Mouse (Mus musculus): ENCODE measurements around the gene Mark1. TPM values are rescaled to one million over a fixed set of nuclear protein-coding genes. Genes with fewer than 3 reads are reported as not detected.

Mark1 gene
- polyA plus RNA-seq, 1 experiment from 2014 or later, result 1.8 TPM

GRCm38 (mm10) chr1:184972214-184972776, 27.1 kb downstream of the Mark1 start:
- H3K9ac ChIP-seq (ENCODE audit: low read length), result no peak overlapping the region
- no peaks in the 10 kb centered on the region for H3K9me3 ChIP-seq (replicated peaks; ENCODE audit: control insufficient read depth, low read length)
- no peaks in the 10 kb centered on the region for H3K4me1 ChIP-seq (ENCODE audit: control insufficient read depth, insufficient read depth, low read length)
- 63% methylated on average over 8 of the region's 8 CpGs for WGBS
- no peak overlapping the region for H3K4me2 ChIP-seq (ENCODE audit: low read depth, low read length)
- no peaks in the 10 kb centered on the region for H3K27me3 ChIP-seq (ENCODE audit: control insufficient read depth, insufficient read depth, low read length)
- no peaks in the 10 kb centered on the region for H3K36me3 ChIP-seq (ENCODE audit: control insufficient read depth, insufficient read depth, low read length)
- no peak overlapping the region for H3K4me3 ChIP-seq (replicated peaks; ENCODE audit: low read length)
- H3K27ac ChIP-seq (ENCODE audit: low read length), result no peak overlapping the region
- no peak for ATAC-seq (ENCODE audit: insufficient read depth, low FRiP score)

- WGBS, result 87% methylated on average over 4 of the region's 4 CpGs
- no peaks in the 10 kb centered on the region for H3K36me3 ChIP-seq (ENCODE audit: control insufficient read depth, insufficient read depth, low read length)
- peaks cover 3% of the 10 kb centered on the region; the same call in 1 of the 2 replicates for H3K4me1 ChIP-seq (ENCODE audit: control insufficient read depth, insufficient read depth, low read length)
- H3K27ac ChIP-seq (ENCODE audit: low read length), result no peak overlapping the region
- no peak overlapping the region for H3K9ac ChIP-seq (ENCODE audit: low read length)
- H3K4me3 ChIP-seq (replicated peaks; ENCODE audit: low read length), result no peak overlapping the region
- ATAC-seq (ENCODE audit: insufficient read depth, low FRiP score), result no peak
- no peaks in the 10 kb centered on the region for H3K27me3 ChIP-seq (ENCODE audit: control insufficient read depth, insufficient read depth, low read length)
- no peaks in the 10 kb centered on the region for H3K9me3 ChIP-seq (replicated peaks; ENCODE audit: control insufficient read depth, low read length)
- H3K4me2 ChIP-seq (ENCODE audit: low read depth, low read length), result no peak overlapping the region
Observed at GRCm38 (mm10) chr1:184969374-184969773, 30.0 kb downstream of the Mark1 start.

GRCm38 (mm10) chr1:184965682-184966360, 33.5 kb downstream of the Mark1 start:
- no peak for ATAC-seq (ENCODE audit: insufficient read depth, low FRiP score)
- Histone ChIP-seq H3K9me3 (replicated peaks; ENCODE audit: control insufficient read depth, low read length) (no peaks in the 10 kb centered on the region), H3K27ac (ENCODE audit: low read length) (no peak overlapping the region), H3K9ac (ENCODE audit: low read length) (peak overlapping the region; percentile 41; the same call in 1 of the 2 replicates), H3K4me3 (replicated peaks; ENCODE audit: low read length) (no peak overlapping the region), H3K27me3 (ENCODE audit: control insufficient read depth, insufficient read depth, low read length) (no peaks in the 10 kb centered on the region), H3K4me2 (ENCODE audit: low read depth, low read length) (0 out of 2 replicates have a peak overlapping the region, but pooled peaks have one; percentile 6), H3K36me3 (ENCODE audit: control insufficient read depth, insufficient read depth, low read length) (no peaks in the 10 kb centered on the region), H3K4me1 (ENCODE audit: control insufficient read depth, insufficient read depth, low read length) (peaks cover 10% of the 10 kb centered on the region)
- WGBS, result 53% methylated on average over 12 of the region's 12 CpGs

- H3K9me3 ChIP-seq (replicated peaks; ENCODE audit: control insufficient read depth, low read length), result no peaks in the 10 kb centered on the region
- H3K27ac ChIP-seq (ENCODE audit: low read length), result no peak overlapping the region
- peaks cover 16% of the 10 kb centered on the region for H3K4me1 ChIP-seq (ENCODE audit: control insufficient read depth, insufficient read depth, low read length)
- WGBS, result 50% methylated on average over 12 of the region's 12 CpGs
- ATAC-seq (ENCODE audit: insufficient read depth, low FRiP score), result peak; percentile 49; the same call in 1 of the 2 replicates
- no peaks in the 10 kb centered on the region for H3K36me3 ChIP-seq (ENCODE audit: control insufficient read depth, insufficient read depth, low read length)
- no peak overlapping the region for H3K9ac ChIP-seq (ENCODE audit: low read length)
- H3K4me3 ChIP-seq (replicated peaks; ENCODE audit: low read length), result no peak overlapping the region
- no peak overlapping the region for H3K4me2 ChIP-seq (ENCODE audit: low read depth, low read length)
- no peaks in the 10 kb centered on the region for H3K27me3 ChIP-seq (ENCODE audit: control insufficient read depth, insufficient read depth, low read length)
Observed at GRCm38 (mm10) chr1:184963121-184963693, 36.2 kb downstream of the Mark1 start.

- Histone ChIP-seq H3K4me1 (ENCODE audit: control insufficient read depth, insufficient read depth, low read length) (peaks cover 16% of the 10 kb centered on the region), H3K9ac (ENCODE audit: low read length) (no peak overlapping the region), H3K9me3 (replicated peaks; ENCODE audit: control insufficient read depth, low read length) (peaks cover 2% of the 10 kb centered on the region; the same call in 1 of the 2 replicates), H3K27me3 (ENCODE audit: control insufficient read depth, insufficient read depth, low read length) (no peaks in the 10 kb centered on the region), H3K4me3 (replicated peaks; ENCODE audit: low read length) (no peak overlapping the region), H3K4me2 (ENCODE audit: low read depth, low read length) (no peak overlapping the region), H3K36me3 (ENCODE audit: control insufficient read depth, insufficient read depth, low read length) (no peaks in the 10 kb centered on the region), H3K27ac (ENCODE audit: low read length) (no peak overlapping the region)
- WGBS, result 76% methylated on average over 5 of the region's 5 CpGs
- ATAC-seq (ENCODE audit: insufficient read depth, low FRiP score), result no peak
Observed at GRCm38 (mm10) chr1:184961853-184962252, 37.5 kb downstream of the Mark1 start.

- WGBS, result 41% methylated on average over 9 of the region's 9 CpGs
- peak; percentile 65; the same call in 1 of the 2 replicates for ATAC-seq (ENCODE audit: insufficient read depth, low FRiP score)
- peak overlapping the region; percentile 22 for H3K4me2 ChIP-seq (ENCODE audit: low read depth, low read length)
- no peaks in the 10 kb centered on the region for H3K27me3 ChIP-seq (ENCODE audit: control insufficient read depth, insufficient read depth, low read length)
- H3K9ac ChIP-seq (ENCODE audit: low read length), result peak overlapping the region; percentile 2; the same call in 1 of the 2 replicates
- H3K4me1 ChIP-seq (ENCODE audit: control insufficient read depth, insufficient read depth, low read length), result peaks cover 13% of the 10 kb centered on the region; the same call in 1 of the 2 replicates
- no peak overlapping the region for H3K27ac ChIP-seq (ENCODE audit: low read length)
- H3K9me3 ChIP-seq (replicated peaks; ENCODE audit: control insufficient read depth, low read length), result peaks cover 4% of the 10 kb centered on the region; the same call in 1 of the 2 replicates
- no peaks in the 10 kb centered on the region for H3K36me3 ChIP-seq (ENCODE audit: control insufficient read depth, insufficient read depth, low read length)
- no peak overlapping the region for H3K4me3 ChIP-seq (replicated peaks; ENCODE audit: low read length)
Observed at GRCm38 (mm10) chr1:184958818-184959217, 40.6 kb downstream of the Mark1 start.

- peak; percentile 63; the same call in 1 of the 2 replicates for ATAC-seq (ENCODE audit: insufficient read depth, low FRiP score)
- Histone ChIP-seq H3K9me3 (replicated peaks; ENCODE audit: control insufficient read depth, low read length) (peaks cover 4% of the 10 kb centered on the region; the same call in 1 of the 2 replicates), H3K27ac (ENCODE audit: low read length) (no peak overlapping the region), H3K4me2 (ENCODE audit: low read depth, low read length) (peak overlapping the region; percentile 22), H3K4me3 (replicated peaks; ENCODE audit: low read length) (no peak overlapping the region), H3K27me3 (ENCODE audit: control insufficient read depth, insufficient read depth, low read length) (no peaks in the 10 kb centered on the region), H3K9ac (ENCODE audit: low read length) (peak overlapping the region; percentile 2; the same call in 1 of the 2 replicates), H3K36me3 (ENCODE audit: control insufficient read depth, insufficient read depth, low read length) (no peaks in the 10 kb centered on the region), H3K4me1 (ENCODE audit: control insufficient read depth, insufficient read depth, low read length) (peaks cover 10% of the 10 kb centered on the region; the same call in 1 of the 2 replicates)
- 47% methylated on average over 6 of the region's 6 CpGs for WGBS
Observed at GRCm38 (mm10) chr1:184958388-184958787, 41.0 kb downstream of the Mark1 start.

GRCm38 (mm10) chr1:184951758-184952157, 47.6 kb downstream of the Mark1 start:
- Histone ChIP-seq H3K36me3 (ENCODE audit: control insufficient read depth, insufficient read depth, low read length) (no peaks in the 10 kb centered on the region), H3K4me3 (replicated peaks; ENCODE audit: low read length) (no peak overlapping the region), H3K4me1 (ENCODE audit: control insufficient read depth, insufficient read depth, low read length) (no peaks in the 10 kb centered on the region), H3K27me3 (ENCODE audit: control insufficient read depth, insufficient read depth, low read length) (no peaks in the 10 kb centered on the region), H3K9me3 (replicated peaks; ENCODE audit: control insufficient read depth, low read length) (0 out of 2 replicates have a peak, but pooled peaks cover 1% of the 10 kb centered on the region), H3K4me2 (ENCODE audit: low read depth, low read length) (no peak overlapping the region), H3K9ac (ENCODE audit: low read length) (no peak overlapping the region), H3K27ac (ENCODE audit: low read length) (no peak overlapping the region)
- no peak for ATAC-seq (ENCODE audit: insufficient read depth, low FRiP score)
- 51% methylated on average over 5 of the region's 5 CpGs for WGBS

- Histone ChIP-seq H3K36me3 (ENCODE audit: control insufficient read depth, insufficient read depth, low read length) (no peaks in the 10 kb centered on the region), H3K4me2 (ENCODE audit: low read depth, low read length) (no peak overlapping the region), H3K27me3 (ENCODE audit: control insufficient read depth, insufficient read depth, low read length) (no peaks in the 10 kb centered on the region), H3K4me3 (replicated peaks; ENCODE audit: low read length) (no peak overlapping the region), H3K4me1 (ENCODE audit: control insufficient read depth, insufficient read depth, low read length) (no peaks in the 10 kb centered on the region), H3K27ac (ENCODE audit: low read length) (no peak overlapping the region), H3K9ac (ENCODE audit: low read length) (no peak overlapping the region), H3K9me3 (replicated peaks; ENCODE audit: control insufficient read depth, low read length) (no peaks in the 10 kb centered on the region)
- ATAC-seq (ENCODE audit: insufficient read depth, low FRiP score), result no peak
- WGBS, result 87% methylated on average over 11 of the region's 11 CpGs
Observed at GRCm38 (mm10) chr1:184951057-184951456, 48.3 kb downstream of the Mark1 start.
